Mouse (Mus musculus): ENCODE data around the gene Kif6. TPM values are rescaled to one million over a fixed set of nuclear protein-coding genes. Genes with fewer than 3 reads are reported as not detected.

Kif6 gene
- polyA plus RNA-seq, 1 experiment from 2014 or later: 1.2 TPM

- 56% methylated on average over 6 of the region's 6 CpGs for WGBS
- Histone ChIP-seq H3K4me3 (replicated peaks; ENCODE audit: low read length) (no peak overlapping the region), H3K27ac (ENCODE audit: low read length) (no peak overlapping the region), H3K9ac (ENCODE audit: low read length) (no peak overlapping the region), H3K4me1 (ENCODE audit: control insufficient read depth, insufficient read depth, low read length) (no peaks in the 10 kb centered on the region), H3K27me3 (ENCODE audit: control insufficient read depth, insufficient read depth, low read length) (no peaks in the 10 kb centered on the region), H3K36me3 (ENCODE audit: control insufficient read depth, insufficient read depth, low read length) (no peaks in the 10 kb centered on the region), H3K9me3 (replicated peaks; ENCODE audit: control insufficient read depth, low read length) (no peaks in the 10 kb centered on the region), H3K4me2 (ENCODE audit: low read depth, low read length) (no peak overlapping the region)
- ATAC-seq (ENCODE audit: insufficient read depth, low FRiP score): no peak
These were observed 209.4 kb downstream of the Kif6 start for GRCm38 (mm10) chr17:49824142-49824840.

DNA sequence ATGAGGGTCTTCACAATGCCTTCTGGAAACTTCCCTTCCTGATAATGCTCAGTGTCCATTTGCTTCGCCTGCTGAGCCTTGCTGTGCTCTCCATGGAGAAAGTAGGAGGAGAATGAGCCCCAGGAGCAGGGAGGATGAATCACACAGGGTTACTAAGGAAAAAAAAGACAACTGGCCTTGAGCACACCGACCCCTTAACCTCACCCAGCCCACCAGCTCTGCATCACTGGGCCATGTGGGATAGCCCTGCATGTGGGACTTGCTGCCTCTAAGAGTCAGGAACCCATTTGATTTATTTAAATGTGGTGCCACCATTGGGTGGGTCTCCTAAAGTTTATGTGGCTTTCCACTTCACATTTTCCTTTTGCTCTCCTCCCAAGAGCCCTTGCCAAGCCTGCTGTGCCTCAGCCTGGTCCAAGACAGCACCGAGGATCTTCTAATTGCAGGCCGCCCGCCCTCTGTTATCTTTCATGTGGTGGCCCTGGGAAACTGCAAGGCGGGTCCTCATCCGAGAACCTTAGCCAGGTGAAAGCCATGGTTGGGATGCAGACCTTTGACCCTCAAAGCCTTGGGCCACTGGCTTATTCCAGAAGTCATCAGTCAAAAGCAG, 210.0 kb downstream of the Kif6 start:
- no peaks in the 10 kb centered on the region for H3K9me3 ChIP-seq (replicated peaks; ENCODE audit: control insufficient read depth, low read length)
- H3K27me3 ChIP-seq (ENCODE audit: control insufficient read depth, insufficient read depth, low read length): no peaks in the 10 kb centered on the region
- no peak overlapping the region for H3K4me3 ChIP-seq (replicated peaks; ENCODE audit: low read length)
- H3K4me2 ChIP-seq (ENCODE audit: low read depth, low read length): no peak overlapping the region
- no peak overlapping the region for H3K27ac ChIP-seq (ENCODE audit: low read length)
- WGBS: 82% methylated on average over 7 of the region's 7 CpGs
- H3K4me1 ChIP-seq (ENCODE audit: control insufficient read depth, insufficient read depth, low read length): no peaks in the 10 kb centered on the region
- no peaks in the 10 kb centered on the region for H3K36me3 ChIP-seq (ENCODE audit: control insufficient read depth, insufficient read depth, low read length)
- H3K9ac ChIP-seq (ENCODE audit: low read length): no peak overlapping the region
- no peak for ATAC-seq (ENCODE audit: insufficient read depth, low FRiP score)

DNA sequence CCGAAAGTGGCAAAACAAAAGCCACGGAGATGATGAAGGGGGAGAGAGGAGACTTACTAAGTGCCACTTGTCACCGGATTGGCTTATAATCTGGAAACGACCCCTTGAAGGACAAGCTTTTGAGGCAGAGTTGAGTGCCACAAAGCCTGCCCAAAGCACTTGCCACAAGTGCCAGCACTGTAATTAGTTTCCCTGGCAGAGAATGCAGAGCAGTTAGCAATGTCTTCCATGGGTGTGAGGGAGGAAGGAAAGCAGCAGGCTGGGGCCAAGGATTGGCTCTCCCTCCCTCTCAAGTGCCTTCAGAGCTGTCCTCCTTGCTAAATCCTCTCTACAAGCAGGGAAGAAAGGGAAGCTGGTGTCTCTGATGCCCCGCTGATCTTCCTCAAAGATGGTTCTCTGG, 210.9 kb downstream of the Kif6 start:
- Histone ChIP-seq H3K9ac (ENCODE audit: low read length) (no peak overlapping the region), H3K4me3 (replicated peaks; ENCODE audit: low read length) (no peak overlapping the region), H3K36me3 (ENCODE audit: control insufficient read depth, insufficient read depth, low read length) (no peaks in the 10 kb centered on the region), H3K27ac (ENCODE audit: low read length) (no peak overlapping the region), H3K4me1 (ENCODE audit: control insufficient read depth, insufficient read depth, low read length) (no peaks in the 10 kb centered on the region), H3K27me3 (ENCODE audit: control insufficient read depth, insufficient read depth, low read length) (no peaks in the 10 kb centered on the region), H3K9me3 (replicated peaks; ENCODE audit: control insufficient read depth, low read length) (no peaks in the 10 kb centered on the region), H3K4me2 (ENCODE audit: low read depth, low read length) (no peak overlapping the region)
- ATAC-seq (ENCODE audit: insufficient read depth, low FRiP score): no peak
- 89% methylated on average over 5 of the region's 5 CpGs for WGBS

- 52% methylated on average over 3 of the region's 3 CpGs for WGBS
- no peak overlapping the region for H3K27ac ChIP-seq (ENCODE audit: low read length)
- H3K4me2 ChIP-seq (ENCODE audit: low read depth, low read length): no peak overlapping the region
- no peaks in the 10 kb centered on the region for H3K9me3 ChIP-seq (replicated peaks; ENCODE audit: control insufficient read depth, low read length)
- no peak overlapping the region for H3K4me3 ChIP-seq (replicated peaks; ENCODE audit: low read length)
- no peak overlapping the region for H3K9ac ChIP-seq (ENCODE audit: low read length)
- no peaks in the 10 kb centered on the region for H3K36me3 ChIP-seq (ENCODE audit: control insufficient read depth, insufficient read depth, low read length)
- H3K4me1 ChIP-seq (ENCODE audit: control insufficient read depth, insufficient read depth, low read length): no peaks in the 10 kb centered on the region
- no peak for ATAC-seq (ENCODE audit: insufficient read depth, low FRiP score)
- no peaks in the 10 kb centered on the region for H3K27me3 ChIP-seq (ENCODE audit: control insufficient read depth, insufficient read depth, low read length)
These were observed 216.8 kb downstream of the Kif6 start for GRCm38 (mm10) chr17:49831745-49832144.

DNA sequence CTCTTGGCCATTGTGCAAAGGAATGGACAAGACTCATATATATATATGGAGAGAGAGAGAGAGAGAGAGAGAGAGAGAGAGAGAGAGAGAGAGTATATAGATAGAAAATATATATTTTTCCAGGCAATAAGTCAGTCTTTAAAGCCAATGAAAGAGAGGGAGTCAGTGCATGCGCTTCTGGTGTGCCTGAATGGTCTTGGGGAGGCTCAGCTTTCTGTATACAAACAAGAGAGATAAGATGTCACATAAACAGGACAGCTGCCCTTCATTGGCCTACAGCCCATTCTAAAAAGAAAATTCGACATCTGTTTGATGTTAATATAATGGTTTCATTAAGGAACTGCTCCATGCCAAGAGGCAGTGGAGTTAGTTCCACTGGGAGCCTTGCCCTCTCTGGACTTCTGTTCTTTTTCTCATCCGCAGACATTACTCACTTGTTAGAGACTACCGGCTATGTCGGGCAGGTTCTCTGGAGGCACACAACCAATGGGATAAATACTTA, 219.2 kb downstream of the Kif6 start:
- no peak overlapping the region for H3K27ac ChIP-seq (ENCODE audit: low read length)

DNA sequence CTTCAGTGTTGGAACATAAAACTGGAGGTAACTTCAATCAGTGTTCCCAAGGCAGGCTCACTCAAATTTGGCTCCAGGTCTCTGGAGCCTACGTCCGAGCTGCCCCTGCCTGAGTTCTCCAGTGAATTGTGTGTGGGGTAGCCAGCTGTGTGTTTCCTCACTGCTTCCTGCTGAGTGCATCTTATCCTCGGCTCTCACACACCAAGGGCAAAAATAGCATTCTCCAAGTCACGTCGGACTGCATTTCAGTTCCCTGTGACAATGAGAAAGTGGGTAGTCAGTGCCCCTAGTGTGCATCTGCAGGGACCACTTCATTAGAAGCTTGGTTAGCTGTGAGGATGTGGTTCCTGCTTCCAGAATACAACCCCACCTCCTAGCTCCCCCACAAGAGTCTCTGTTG, 222.5 kb downstream of the Kif6 start:
- Histone ChIP-seq H3K36me3 (ENCODE audit: control insufficient read depth, insufficient read depth, low read length) (no peaks in the 10 kb centered on the region), H3K27ac (ENCODE audit: low read length) (no peak overlapping the region), H3K4me3 (replicated peaks; ENCODE audit: low read length) (no peak overlapping the region), H3K9me3 (replicated peaks; ENCODE audit: control insufficient read depth, low read length) (no peaks in the 10 kb centered on the region), H3K27me3 (ENCODE audit: control insufficient read depth, insufficient read depth, low read length) (no peaks in the 10 kb centered on the region), H3K4me2 (ENCODE audit: low read depth, low read length) (no peak overlapping the region), H3K4me1 (ENCODE audit: control insufficient read depth, insufficient read depth, low read length) (no peaks in the 10 kb centered on the region), H3K9ac (ENCODE audit: low read length) (no peak overlapping the region)
- WGBS: 61% methylated on average over 5 of the region's 5 CpGs
- ATAC-seq (ENCODE audit: insufficient read depth, low FRiP score): no peak

More for the DNA sequence above, 219.2 kb downstream of the Kif6 start:
- 64% methylated on average over 5 of the region's 5 CpGs for WGBS
- H3K27me3 ChIP-seq (ENCODE audit: control insufficient read depth, insufficient read depth, low read length): no peaks in the 10 kb centered on the region
- H3K4me2 ChIP-seq (ENCODE audit: low read depth, low read length): no peak overlapping the region
- H3K9ac ChIP-seq (ENCODE audit: low read length): no peak overlapping the region
- no peak for ATAC-seq (ENCODE audit: insufficient read depth, low FRiP score)
- no peaks in the 10 kb centered on the region for H3K36me3 ChIP-seq (ENCODE audit: control insufficient read depth, insufficient read depth, low read length)
- no peaks in the 10 kb centered on the region for H3K9me3 ChIP-seq (replicated peaks; ENCODE audit: control insufficient read depth, low read length)
- H3K4me1 ChIP-seq (ENCODE audit: control insufficient read depth, insufficient read depth, low read length): no peaks in the 10 kb centered on the region
- H3K4me3 ChIP-seq (replicated peaks; ENCODE audit: low read length): no peak overlapping the region

- ATAC-seq (ENCODE audit: insufficient read depth, low FRiP score): no peak
- Histone ChIP-seq H3K27me3 (ENCODE audit: control insufficient read depth, insufficient read depth, low read length) (no peaks in the 10 kb centered on the region), H3K27ac (ENCODE audit: low read length) (no peak overlapping the region), H3K9ac (ENCODE audit: low read length) (no peak overlapping the region), H3K4me1 (ENCODE audit: control insufficient read depth, insufficient read depth, low read length) (no peaks in the 10 kb centered on the region), H3K4me3 (replicated peaks; ENCODE audit: low read length) (no peak overlapping the region), H3K4me2 (ENCODE audit: low read depth, low read length) (no peak overlapping the region), H3K36me3 (ENCODE audit: control insufficient read depth, insufficient read depth, low read length) (no peaks in the 10 kb centered on the region), H3K9me3 (replicated peaks; ENCODE audit: control insufficient read depth, low read length) (no peaks in the 10 kb centered on the region)
- 61% methylated on average over 3 of the region's 3 CpGs for WGBS
These were observed 224.3 kb downstream of the Kif6 start for GRCm38 (mm10) chr17:49839243-49839642.

DNA sequence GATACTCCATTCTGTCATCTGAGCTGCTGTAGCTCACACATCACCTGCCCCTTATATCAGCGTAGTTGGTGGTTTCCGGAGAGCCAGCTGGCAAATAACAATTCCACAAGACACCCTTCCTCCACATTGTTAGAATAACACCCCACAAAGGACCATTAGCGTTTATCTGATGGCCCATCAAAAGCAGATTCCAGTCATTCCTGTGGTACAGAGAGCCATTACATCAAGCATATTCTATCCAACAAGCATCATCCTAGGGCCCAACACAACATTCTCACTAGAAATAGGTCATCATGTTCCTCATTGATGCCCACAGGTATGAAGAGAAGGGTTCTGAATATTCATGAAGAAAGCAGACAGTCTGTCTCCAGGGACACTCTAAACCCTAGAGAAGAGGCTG, 236.3 kb downstream of the Kif6 start:
- no peaks in the 10 kb centered on the region for H3K27me3 ChIP-seq (ENCODE audit: control insufficient read depth, insufficient read depth, low read length)
- no peak overlapping the region for H3K4me2 ChIP-seq (ENCODE audit: low read depth, low read length)
- no peaks in the 10 kb centered on the region for H3K4me1 ChIP-seq (ENCODE audit: control insufficient read depth, insufficient read depth, low read length)
- WGBS: 31% methylated on average over 3 of the region's 3 CpGs
- H3K4me3 ChIP-seq (replicated peaks; ENCODE audit: low read length): no peak overlapping the region
- ATAC-seq (ENCODE audit: insufficient read depth, low FRiP score): no peak
- H3K9ac ChIP-seq (ENCODE audit: low read length): no peak overlapping the region
- no peak overlapping the region for H3K27ac ChIP-seq (ENCODE audit: low read length)
- no peaks in the 10 kb centered on the region for H3K36me3 ChIP-seq (ENCODE audit: control insufficient read depth, insufficient read depth, low read length)
- no peaks in the 10 kb centered on the region for H3K9me3 ChIP-seq (replicated peaks; ENCODE audit: control insufficient read depth, low read length)

DNA sequence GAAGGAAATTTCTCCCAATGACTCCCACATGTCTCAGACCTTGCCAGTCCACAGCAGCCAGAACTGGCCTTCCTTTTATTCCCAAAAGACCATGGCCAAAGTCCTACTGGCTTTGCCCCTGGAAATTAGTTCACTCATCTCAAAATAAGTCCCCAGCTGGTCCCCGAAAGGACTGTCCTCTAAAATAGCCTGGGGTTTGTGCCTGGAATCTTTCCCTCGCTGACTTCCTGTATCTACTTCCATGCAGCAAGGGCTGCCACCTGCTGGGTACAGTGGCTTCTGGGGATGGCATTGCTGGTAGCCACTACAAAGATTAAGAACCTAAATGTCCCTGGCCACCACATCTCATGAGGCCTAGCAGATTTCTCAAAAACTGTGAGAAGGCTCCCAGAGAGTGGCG, 237.2 kb downstream of the Kif6 start:
- ATAC-seq (ENCODE audit: insufficient read depth, low FRiP score): no peak
- WGBS: 76% methylated on average over 3 of the region's 3 CpGs
- H3K9me3 ChIP-seq (replicated peaks; ENCODE audit: control insufficient read depth, low read length): no peaks in the 10 kb centered on the region
- no peak overlapping the region for H3K9ac ChIP-seq (ENCODE audit: low read length)
- no peaks in the 10 kb centered on the region for H3K36me3 ChIP-seq (ENCODE audit: control insufficient read depth, insufficient read depth, low read length)
- no peaks in the 10 kb centered on the region for H3K27me3 ChIP-seq (ENCODE audit: control insufficient read depth, insufficient read depth, low read length)
- no peak overlapping the region for H3K4me2 ChIP-seq (ENCODE audit: low read depth, low read length)
- H3K4me1 ChIP-seq (ENCODE audit: control insufficient read depth, insufficient read depth, low read length): no peaks in the 10 kb centered on the region
- H3K27ac ChIP-seq (ENCODE audit: low read length): no peak overlapping the region
- H3K4me3 ChIP-seq (replicated peaks; ENCODE audit: low read length): no peak overlapping the region
